Mouse (Mus musculus): ENCODE measurements around the gene Tra2b.

- TF ChIP-seq CTCF (IDR thresholded peaks at IDR 0.05; ENCODE audit: insufficient read depth, low read depth, low read length) (no peak), POLR2A (IDR thresholded peaks at IDR 0.05; ENCODE audit: insufficient read depth, low read depth, low read length) (no peak)
These were observed 4.7 kb upstream of the Tra2b start for GRCm38 (mm10) chr16:22270491-22270890.
